Mouse (Mus musculus): ENCODE results near the gene Prnp. TPM values are rescaled to one million over a fixed set of nuclear protein-coding genes. Genes with fewer than 3 reads are reported as not detected.
A peak's percentile ranks its signal among the peaks of the same experiment; 100 is the strongest.

The Prnp gene
- polyA plus RNA-seq, 1 experiment from 2014 or later = 47.0 TPM

DNA sequence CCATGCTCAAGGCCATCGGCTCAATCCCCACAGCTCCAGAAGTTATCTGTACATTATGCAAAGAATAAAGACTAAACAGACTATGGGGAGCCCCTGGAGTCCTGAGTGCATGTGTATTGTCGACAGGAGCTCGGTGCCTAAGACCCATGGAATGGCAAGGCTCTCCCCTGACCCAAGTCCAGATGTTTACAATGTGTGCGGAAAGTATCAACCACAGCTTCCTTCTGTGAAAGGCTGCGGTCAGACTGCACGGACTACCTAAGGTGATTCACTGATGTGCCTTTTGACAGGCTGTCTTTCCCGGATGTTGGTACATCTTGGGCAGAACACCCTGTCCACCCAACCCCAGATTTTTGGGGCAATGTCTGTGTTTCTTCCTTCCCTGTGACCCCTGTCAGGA, 21.5 kb upstream of the Prnp start:
- Histone ChIP-seq H3K36me3 (no peaks in the 10 kb centered on the region), H3K27ac (no peak overlapping the region), H3K4me3 (no peak overlapping the region), H3K4me2 (replicated peaks) (no peak overlapping the region), H3K9ac (no peak overlapping the region), H3K9me3 (no peaks in the 10 kb centered on the region), H3K27me3 (peaks cover 2% of the 10 kb centered on the region; the same call in 1 of the 2 replicates), H3K4me1 (no peaks in the 10 kb centered on the region; the same call in 1 of the 2 replicates)
- no peak for ATAC-seq (ENCODE audit: insufficient number of reproducible peaks, insufficient read depth, low FRiP score, low TSS enrichment)
- WGBS = 70% methylated on average over 7 of the region's 7 CpGs

DNA sequence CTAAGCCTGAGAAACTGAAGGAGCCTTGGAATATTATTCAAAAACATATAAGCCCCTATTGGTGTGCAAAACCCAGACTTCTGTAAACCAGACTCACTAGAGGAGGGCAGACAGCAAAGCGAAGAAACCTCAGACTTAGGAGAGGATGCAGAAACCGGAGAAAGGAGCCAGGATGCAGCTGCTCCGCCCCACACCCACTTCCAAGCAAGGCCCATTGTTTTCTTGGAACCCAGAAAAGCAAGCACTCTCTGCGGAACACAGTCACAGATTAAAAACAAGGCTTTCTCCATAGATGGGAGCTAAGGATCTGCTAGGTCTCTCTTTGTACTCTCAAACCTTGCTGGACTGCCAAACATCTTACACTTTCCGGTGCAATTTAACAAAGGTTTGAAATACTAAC, 17.2 kb upstream of the Prnp start:
- H3K4me2 ChIP-seq (replicated peaks) = no peak overlapping the region
- H3K27me3 ChIP-seq = peaks cover 2% of the 10 kb centered on the region; the same call in 1 of the 2 replicates
- H3K4me1 ChIP-seq = no peaks in the 10 kb centered on the region; the same call in 1 of the 2 replicates
- no peak for ATAC-seq (ENCODE audit: insufficient number of reproducible peaks, insufficient read depth, low FRiP score, low TSS enrichment)
- H3K27ac ChIP-seq = no peak overlapping the region
- no peak overlapping the region for H3K9ac ChIP-seq
- H3K9me3 ChIP-seq = no peaks in the 10 kb centered on the region
- WGBS = 34% methylated on average over 5 of the region's 5 CpGs
- no peaks in the 10 kb centered on the region for H3K36me3 ChIP-seq
- no peak overlapping the region for H3K4me3 ChIP-seq

DNA sequence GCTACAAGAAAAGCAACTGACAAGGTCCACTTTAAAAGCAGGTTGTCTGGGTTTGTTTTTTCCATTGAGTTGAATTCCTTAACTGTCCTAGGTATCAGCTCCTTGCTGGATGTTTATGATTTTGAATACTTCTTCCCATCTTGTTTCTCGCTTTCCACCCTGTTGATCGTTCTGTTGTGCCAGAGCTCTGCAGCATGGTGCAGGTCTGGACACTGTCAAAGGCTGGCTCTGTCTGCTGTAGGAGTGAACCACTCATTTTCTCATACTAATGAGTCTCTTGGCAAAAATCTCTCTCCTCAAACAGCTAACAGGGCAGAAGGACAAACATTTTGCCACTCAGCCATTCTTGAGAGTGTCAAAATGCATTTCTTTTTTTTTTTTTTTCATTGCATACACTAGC, 14.6 kb upstream of the Prnp start:
- ATAC-seq (ENCODE audit: insufficient number of reproducible peaks, insufficient read depth, low FRiP score, low TSS enrichment) = no peak
- Histone ChIP-seq H3K27me3 (peaks cover 2% of the 10 kb centered on the region; the same call in 1 of the 2 replicates), H3K27ac (no peak overlapping the region), H3K36me3 (no peaks in the 10 kb centered on the region), H3K4me2 (replicated peaks) (no peak overlapping the region), H3K9me3 (no peaks in the 10 kb centered on the region), H3K9ac (no peak overlapping the region), H3K4me1 (no peaks in the 10 kb centered on the region; the same call in 1 of the 2 replicates), H3K4me3 (no peak overlapping the region)
- WGBS = 82% methylated on average over 2 of the region's 2 CpGs

DNA sequence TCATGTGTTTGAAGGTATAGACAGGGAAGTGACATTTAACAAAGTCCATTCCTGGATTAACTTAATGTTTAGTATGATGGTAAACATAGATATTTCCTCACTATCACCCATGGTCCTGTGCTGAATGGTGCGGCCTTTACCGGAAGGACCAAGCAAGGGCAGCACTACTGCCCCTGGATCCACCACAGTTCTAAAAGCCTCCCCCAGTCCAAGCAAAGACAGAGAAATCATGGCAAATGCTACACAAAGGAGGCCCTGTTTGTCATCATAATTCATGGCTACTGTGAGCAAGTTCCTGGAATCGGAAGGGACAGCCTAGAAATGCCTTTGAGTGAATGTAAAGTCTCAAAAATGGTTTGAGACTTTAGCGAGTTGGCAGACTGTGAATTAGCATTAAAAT, 13.7 kb upstream of the Prnp start:
- H3K27ac ChIP-seq = no peak overlapping the region
- no peak for ATAC-seq (ENCODE audit: insufficient number of reproducible peaks, insufficient read depth, low FRiP score, low TSS enrichment)
- no peak overlapping the region for H3K4me2 ChIP-seq (replicated peaks)
- H3K4me3 ChIP-seq = no peak overlapping the region
- WGBS = 92% methylated on average over 4 of the region's 4 CpGs
- H3K4me1 ChIP-seq = no peaks in the 10 kb centered on the region
- no peaks in the 10 kb centered on the region for H3K36me3 ChIP-seq
- H3K9ac ChIP-seq = no peak overlapping the region
- H3K27me3 ChIP-seq = no peaks in the 10 kb centered on the region
- H3K9me3 ChIP-seq = no peaks in the 10 kb centered on the region

DNA sequence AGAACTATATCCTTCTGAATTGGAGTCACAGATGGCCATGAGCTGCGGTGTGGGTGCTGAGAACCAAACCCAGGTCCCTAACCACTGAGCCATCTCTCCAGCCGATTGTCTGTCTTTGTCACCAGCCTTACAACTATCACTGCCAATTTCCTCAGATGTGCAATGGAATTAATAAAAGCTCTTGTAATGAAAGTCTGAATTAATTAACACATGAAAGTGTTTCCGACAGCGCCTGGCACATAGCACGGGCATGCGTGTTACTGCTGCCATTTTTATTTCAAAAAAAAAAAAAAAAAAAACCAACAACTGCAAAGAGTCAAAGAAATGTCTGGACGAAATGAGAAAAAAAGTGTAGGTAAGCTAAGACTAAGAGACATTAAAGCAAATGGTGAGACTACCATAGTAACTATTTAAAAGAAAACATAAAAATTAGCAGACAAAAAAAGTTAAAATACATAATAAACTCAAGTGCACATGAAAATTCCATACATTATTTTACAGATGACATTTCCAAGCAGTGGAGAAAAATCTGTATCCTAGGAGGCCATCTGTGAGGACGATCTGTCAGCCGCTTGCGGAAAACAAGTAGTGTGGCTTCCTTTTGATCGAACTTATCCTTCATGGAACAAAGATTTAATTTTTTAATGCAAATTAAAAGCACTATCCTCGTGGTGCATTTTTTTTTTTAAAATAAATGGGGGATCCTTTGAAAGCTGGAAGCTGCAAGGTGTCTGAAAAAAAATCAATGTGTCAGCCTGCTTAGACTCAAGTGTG, 12.2 kb upstream of the Prnp start:
- no peaks in the 10 kb centered on the region for H3K9me3 ChIP-seq
- WGBS = 89% methylated on average over 12 of the region's 12 CpGs
- no peaks in the 10 kb centered on the region for H3K4me1 ChIP-seq
- ATAC-seq (ENCODE audit: insufficient number of reproducible peaks, insufficient read depth, low FRiP score, low TSS enrichment) = no peak
- no peaks in the 10 kb centered on the region for H3K36me3 ChIP-seq
- H3K4me3 ChIP-seq = no peak overlapping the region
- H3K4me2 ChIP-seq (replicated peaks) = no peak overlapping the region
- no peak overlapping the region for H3K9ac ChIP-seq
- no peak overlapping the region for H3K27ac ChIP-seq
- H3K27me3 ChIP-seq = no peaks in the 10 kb centered on the region

DNA sequence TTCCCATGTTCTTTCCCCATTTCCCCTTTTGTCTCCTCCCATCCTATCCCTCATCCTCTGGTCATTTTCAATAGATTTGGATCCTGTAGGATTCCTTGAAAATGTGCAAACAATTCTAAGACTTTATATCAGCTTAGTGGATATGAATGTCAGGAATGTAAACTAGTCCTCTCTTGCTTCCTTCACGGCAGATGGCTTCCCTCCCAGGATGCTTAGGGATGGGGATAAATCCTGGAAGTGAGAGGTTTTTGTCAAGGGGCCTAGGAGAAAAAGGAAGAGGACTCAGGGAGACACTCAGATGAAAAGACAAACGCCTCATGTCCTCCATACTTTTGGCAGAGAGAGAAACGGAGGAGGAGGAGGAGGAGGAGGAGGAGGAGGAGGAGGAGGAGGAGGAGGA, 7.3 kb upstream of the Prnp start:
- Histone ChIP-seq H3K27ac (no peak overlapping the region), H3K4me1 (no peaks in the 10 kb centered on the region), H3K4me3 (no peak overlapping the region), H3K9me3 (no peaks in the 10 kb centered on the region), H3K36me3 (no peaks in the 10 kb centered on the region), H3K27me3 (no peaks in the 10 kb centered on the region), H3K9ac (no peak overlapping the region), H3K4me2 (replicated peaks) (no peak overlapping the region)
- ATAC-seq (ENCODE audit: insufficient number of reproducible peaks, insufficient read depth, low FRiP score, low TSS enrichment) = no peak
- WGBS = 24% methylated on average over 3 of the region's 3 CpGs

DNA sequence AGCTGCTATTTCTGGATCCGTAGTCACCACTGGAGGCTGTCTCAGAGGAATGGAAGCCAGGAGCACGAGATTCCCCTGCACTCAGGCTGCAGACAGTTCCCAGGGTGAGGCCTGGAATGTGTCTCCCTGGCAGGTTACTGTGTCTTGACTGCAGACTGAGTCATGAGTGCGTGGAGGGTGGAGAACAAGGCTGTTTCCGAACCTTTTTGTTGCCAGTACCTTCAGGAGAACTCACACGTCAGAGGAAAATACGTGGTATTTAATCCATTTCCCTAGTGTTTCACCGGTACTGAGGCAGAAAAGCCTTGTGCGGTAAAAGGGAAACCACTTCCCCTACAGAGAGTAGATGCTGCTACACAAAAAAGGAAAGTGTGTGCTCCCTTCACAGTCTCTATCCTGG, 6.9 kb upstream of the Prnp start:
- no peak for ATAC-seq (ENCODE audit: insufficient number of reproducible peaks, insufficient read depth, low FRiP score, low TSS enrichment)
- H3K4me1 ChIP-seq = no peaks in the 10 kb centered on the region
- 46% methylated on average over 8 of the region's 8 CpGs for WGBS

DNA sequence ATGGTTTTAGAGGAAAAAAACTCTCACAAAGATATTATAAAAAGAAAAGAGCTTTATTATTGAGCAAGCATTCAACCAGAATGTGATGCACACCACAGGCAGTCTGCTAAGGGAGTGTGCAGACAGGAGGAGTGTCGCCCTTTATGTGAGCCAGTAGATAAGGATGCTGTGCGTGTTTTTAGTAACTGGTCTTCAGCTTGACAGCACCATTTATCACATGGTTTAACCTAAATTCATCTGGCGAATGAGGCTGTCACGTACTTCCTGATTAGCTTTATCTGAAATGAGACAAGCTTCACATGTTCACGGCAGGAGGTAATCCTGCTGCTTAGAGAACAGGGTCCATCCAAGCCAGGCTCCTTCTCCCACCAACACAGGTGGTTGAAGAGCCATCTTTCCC, 4.7 kb upstream of the Prnp start:
- Histone ChIP-seq H3K27ac (no peak overlapping the region), H3K9me3 (no peaks in the 10 kb centered on the region), H3K4me2 (replicated peaks) (no peak overlapping the region), H3K36me3 (no peaks in the 10 kb centered on the region), H3K4me3 (no peak overlapping the region), H3K9ac (no peak overlapping the region), H3K4me1 (no peaks in the 10 kb centered on the region), H3K27me3 (no peaks in the 10 kb centered on the region)
- no peak for ATAC-seq (ENCODE audit: insufficient number of reproducible peaks, insufficient read depth, low FRiP score, low TSS enrichment)
- 77% methylated on average over 5 of the region's 5 CpGs for WGBS

More for the DNA sequence above, 6.9 kb upstream of the Prnp start:
- no peak overlapping the region for H3K9ac ChIP-seq
- H3K4me2 ChIP-seq (replicated peaks) = no peak overlapping the region
- 0 out of 2 replicates have a peak overlapping the region, but pooled peaks have one; percentile 7 for H3K27ac ChIP-seq
- H3K4me3 ChIP-seq = no peak overlapping the region
- H3K9me3 ChIP-seq = no peaks in the 10 kb centered on the region
- H3K27me3 ChIP-seq = no peaks in the 10 kb centered on the region
- no peaks in the 10 kb centered on the region for H3K36me3 ChIP-seq

DNA sequence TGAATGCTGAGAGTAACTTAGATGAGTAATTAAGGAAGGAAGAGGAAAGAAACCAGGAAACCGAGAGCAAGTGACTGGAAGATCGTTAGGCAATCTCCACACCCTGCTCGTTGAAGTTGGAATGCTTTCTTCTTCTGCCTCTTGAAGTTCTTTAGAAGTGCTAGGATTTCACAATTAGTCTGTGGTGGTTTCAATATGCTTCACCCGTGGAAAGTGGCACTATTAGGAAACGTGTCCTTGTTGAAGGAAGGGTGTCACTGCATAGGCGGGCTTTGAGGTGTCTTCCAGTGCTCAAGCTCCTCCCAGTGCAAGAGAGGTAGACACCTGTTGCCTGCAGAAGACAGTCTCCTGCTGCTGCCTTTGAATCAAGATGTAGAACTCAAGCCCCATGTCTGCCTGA, 4.0 kb upstream of the Prnp start:
- no peak for ATAC-seq (ENCODE audit: insufficient number of reproducible peaks, insufficient read depth, low FRiP score, low TSS enrichment)
- no peak overlapping the region for H3K9ac ChIP-seq
- no peak overlapping the region for H3K4me2 ChIP-seq (replicated peaks)
- no peaks in the 10 kb centered on the region for H3K9me3 ChIP-seq
- WGBS = 79% methylated on average over 6 of the region's 6 CpGs
- H3K27me3 ChIP-seq = no peaks in the 10 kb centered on the region
- no peak overlapping the region for H3K4me3 ChIP-seq
- no peak overlapping the region for H3K27ac ChIP-seq
- no peaks in the 10 kb centered on the region for H3K36me3 ChIP-seq
- H3K4me1 ChIP-seq = peaks cover 4% of the 10 kb centered on the region; the same call in 1 of the 2 replicates

DNA sequence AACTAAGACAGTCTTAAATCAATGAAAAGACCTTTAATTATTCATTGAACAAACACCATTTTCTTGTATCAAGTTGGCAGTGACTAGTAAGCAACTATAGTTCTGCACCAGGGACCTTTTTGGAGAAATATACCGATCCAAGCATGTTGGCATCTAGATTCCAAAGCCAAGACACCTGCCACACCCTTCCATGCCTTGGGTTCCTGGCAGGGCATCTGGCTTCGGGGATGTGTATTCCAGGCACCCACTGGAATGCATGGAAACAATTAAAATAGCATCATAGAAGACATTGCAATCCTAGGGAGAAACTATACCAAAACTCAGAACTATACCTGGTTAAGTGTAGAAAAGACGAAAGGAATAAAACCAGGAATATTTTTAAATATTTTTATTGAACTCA, 3.5 kb upstream of the Prnp start:
- Histone ChIP-seq H3K27me3 (no peaks in the 10 kb centered on the region), H3K9ac (no peak overlapping the region), H3K36me3 (no peaks in the 10 kb centered on the region), H3K9me3 (no peaks in the 10 kb centered on the region), H3K4me1 (peaks cover 9% of the 10 kb centered on the region; the same call in 1 of the 2 replicates), H3K4me2 (replicated peaks) (no peak overlapping the region), H3K27ac (no peak overlapping the region), H3K4me3 (no peak overlapping the region)
- ATAC-seq (ENCODE audit: insufficient number of reproducible peaks, insufficient read depth, low FRiP score, low TSS enrichment) = no peak
- 86% methylated on average over 3 of the region's 3 CpGs for WGBS

DNA sequence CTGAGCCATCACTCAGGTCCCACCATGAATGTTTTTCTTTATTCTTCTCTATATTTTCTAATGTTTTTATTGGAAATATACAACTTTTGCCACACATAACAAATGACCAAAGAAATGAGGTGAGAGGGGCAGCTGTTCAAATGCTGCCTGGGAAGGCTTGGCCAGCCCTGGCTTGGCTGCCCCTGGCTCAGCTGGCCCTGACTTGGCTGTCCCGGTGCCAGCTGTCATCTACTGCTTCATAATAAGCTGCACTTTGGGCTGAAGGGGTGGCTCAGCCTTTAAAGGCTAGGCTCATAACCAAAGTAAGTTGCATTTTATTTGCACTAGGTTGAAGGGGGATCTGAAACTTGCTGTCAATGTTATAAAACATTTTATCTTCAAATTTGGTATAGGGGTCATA, 2.9 kb upstream of the Prnp start:
- H3K36me3 ChIP-seq = no peaks in the 10 kb centered on the region
- H3K9ac ChIP-seq = no peak overlapping the region
- no peak overlapping the region for H3K27ac ChIP-seq
- H3K9me3 ChIP-seq = no peaks in the 10 kb centered on the region
- H3K4me1 ChIP-seq = peaks cover 12% of the 10 kb centered on the region; the same call in 1 of the 2 replicates
- H3K27me3 ChIP-seq = no peaks in the 10 kb centered on the region
- H3K4me2 ChIP-seq (replicated peaks) = no peak overlapping the region
- 86% methylated on average over 1 of the region's 1 CpGs for WGBS
- no peak overlapping the region for H3K4me3 ChIP-seq
- ATAC-seq (ENCODE audit: insufficient number of reproducible peaks, insufficient read depth, low FRiP score, low TSS enrichment) = no peak

DNA sequence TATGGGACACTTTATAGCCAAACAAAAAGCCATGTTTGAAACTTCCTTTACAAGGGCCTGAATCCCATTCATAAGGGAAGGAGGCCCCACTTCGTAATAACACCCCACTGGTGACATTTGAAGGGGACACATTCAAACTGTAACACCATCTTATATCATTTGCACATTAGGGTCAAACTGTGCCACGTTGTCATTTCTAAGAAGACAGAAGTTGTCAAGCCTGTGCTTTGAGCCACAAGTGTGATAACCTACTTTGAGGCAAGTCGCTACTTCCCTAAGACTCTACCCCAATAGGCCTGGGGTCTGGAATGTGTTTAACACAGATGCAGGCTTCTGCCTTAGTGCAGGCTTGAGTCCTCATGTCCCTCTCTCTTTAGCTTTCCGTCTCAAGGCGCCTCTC, 2.4 kb upstream of the Prnp start:
- no peak overlapping the region for H3K27ac ChIP-seq
- no peak overlapping the region for H3K9ac ChIP-seq
- H3K4me1 ChIP-seq = peaks cover 12% of the 10 kb centered on the region; the same call in 1 of the 2 replicates
- H3K9me3 ChIP-seq = no peaks in the 10 kb centered on the region
- H3K36me3 ChIP-seq = no peaks in the 10 kb centered on the region
- no peak for ATAC-seq (ENCODE audit: insufficient number of reproducible peaks, insufficient read depth, low FRiP score, low TSS enrichment)
- no peak overlapping the region for H3K4me2 ChIP-seq (replicated peaks)
- H3K27me3 ChIP-seq = no peaks in the 10 kb centered on the region
- 82% methylated on average over 5 of the region's 5 CpGs for WGBS
- no peak overlapping the region for H3K4me3 ChIP-seq
